Mouse (Mus musculus): ENCODE results near the gene Bysl. TPM values are rescaled to one million over a fixed set of nuclear protein-coding genes. Genes with fewer than 3 reads are reported as not detected.

Bysl gene
- total and polyA plus RNA-seq, 3 experiments, result 69.3 to 85.4 TPM; not detected in 1

DNA sequence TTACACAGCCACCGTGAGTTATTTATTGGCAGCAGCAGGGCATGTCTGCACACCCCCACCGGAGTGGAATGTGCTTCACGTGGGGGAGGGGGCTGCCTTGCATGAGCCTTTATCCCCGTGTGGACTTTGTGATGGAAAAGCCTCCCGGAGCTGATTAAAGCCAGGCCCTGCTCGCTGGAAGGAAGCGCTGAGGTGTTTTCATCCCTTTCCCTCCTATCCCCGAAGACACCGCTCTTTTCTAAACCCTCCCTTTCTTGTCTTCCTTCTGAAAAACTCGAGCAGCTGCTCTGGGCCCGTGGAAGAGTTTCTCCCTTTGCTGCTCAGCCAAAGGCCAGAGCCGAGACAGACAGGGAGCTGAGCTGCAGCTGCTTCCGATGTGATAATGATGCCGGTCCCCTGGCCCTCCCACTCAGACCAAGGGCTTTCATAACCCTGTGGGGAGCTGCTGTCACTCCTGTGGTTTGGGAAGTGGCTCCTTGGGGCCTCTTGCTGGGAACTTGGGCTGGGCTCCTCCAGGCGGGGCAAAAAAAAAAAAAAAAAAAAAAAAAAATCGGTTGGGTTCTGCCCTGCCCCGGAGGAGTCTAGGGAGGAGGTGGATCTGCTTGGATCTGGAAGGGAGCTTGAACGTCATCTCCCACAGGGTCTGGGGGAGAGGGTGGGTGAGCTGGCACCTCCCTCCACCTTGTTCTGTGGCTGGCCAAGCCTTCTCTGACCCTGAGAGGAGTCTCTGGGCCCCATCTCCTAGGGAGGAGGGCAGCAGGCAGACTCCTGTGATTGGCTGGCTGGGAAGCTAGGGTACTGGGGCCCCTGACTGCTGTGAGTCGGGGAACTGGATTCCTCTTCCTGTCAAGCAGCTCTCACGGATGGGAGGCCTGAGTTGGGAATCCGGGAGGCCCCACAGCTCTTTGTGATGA lies 15.8 kb downstream of the Bysl start (continued):
- TF ChIP-seq POLR2AphosphoS5 (IDR thresholded peaks at IDR 0.05; ENCODE audit: borderline replicate concordance, low read depth, low read length) (no peak), BHLHE40 (IDR thresholded peaks at IDR 0.05; ENCODE audit: borderline replicate concordance, low read depth, low read length) (0 out of 2 replicates have a peak, but pooled peaks have one; percentile 21), CHD2 (IDR thresholded peaks at IDR 0.05; ENCODE audit: low read length) (no peak), SMC3 (IDR thresholded peaks at IDR 0.05; ENCODE audit: low read depth, low read length) (no peak), MAZ (IDR thresholded peaks at IDR 0.05; ENCODE audit: low read depth, low read length) (peak; percentile 40)

DNA sequence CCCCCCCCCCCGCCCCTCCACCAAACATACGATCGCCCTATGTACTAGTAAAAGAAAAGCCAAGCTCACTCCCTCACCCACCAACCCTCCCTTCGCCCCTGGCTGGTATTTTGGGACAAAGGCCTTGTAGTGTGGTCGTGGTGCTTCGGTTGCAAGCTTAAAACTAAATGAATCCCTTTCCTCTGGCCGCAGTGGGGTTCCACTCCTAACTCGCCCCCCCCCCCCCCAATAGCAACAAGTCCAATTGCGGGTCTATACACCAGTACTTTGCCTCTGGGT lies 16.4 kb downstream of the Bysl start:
- Histone ChIP-seq H3K9me3 (replicated peaks; ENCODE audit: insufficient read depth, low read length) (no peaks in the 10 kb centered on the region), H3K4me1 (ENCODE audit: control insufficient read depth in 1 of 2, insufficient read depth in 2 of 2, low read length in 2 of 2) (peaks cover 20 to 67% of the 10 kb centered on the region in 2 experiments)

DNA sequence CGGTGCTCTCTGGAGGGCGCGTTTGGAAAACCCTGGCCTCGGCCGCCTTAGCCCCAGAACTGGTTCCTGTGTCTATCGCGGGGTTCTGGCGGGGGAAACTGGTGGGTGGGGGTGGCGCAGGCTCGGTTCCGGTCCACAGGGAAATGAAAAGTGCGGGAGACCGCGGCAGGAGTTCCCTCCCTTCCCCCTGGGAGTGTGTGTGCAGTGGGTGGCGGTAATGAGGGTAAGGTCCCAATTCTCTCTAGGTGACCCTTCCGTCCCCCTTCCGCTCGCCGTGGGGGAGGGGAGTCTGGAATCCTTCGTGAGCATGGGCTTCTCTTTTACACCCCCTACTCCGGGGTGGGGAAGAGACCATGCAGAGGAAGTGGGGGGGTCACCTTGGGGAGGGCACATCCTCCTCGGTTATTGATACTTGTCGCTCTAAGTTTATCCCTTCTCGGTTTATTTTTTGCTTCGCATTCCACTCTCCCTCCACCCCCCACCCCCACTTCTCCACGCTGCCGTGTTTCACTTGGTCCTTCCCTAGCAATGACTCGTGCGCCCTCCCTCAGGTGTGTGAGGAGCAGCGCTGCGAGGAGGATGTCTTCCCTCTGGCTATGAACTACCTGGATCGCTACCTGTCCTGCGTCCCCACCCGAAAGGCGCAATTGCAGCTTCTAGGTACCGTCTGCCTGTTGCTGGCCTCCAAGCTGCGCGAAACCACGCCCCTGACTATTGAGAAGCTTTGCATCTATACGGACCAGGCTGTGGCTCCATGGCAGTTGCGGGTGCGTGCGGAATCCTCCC lies 16.9 kb downstream of the Bysl start:
- H3K79me2 ChIP-seq (ENCODE audit: control insufficient read depth, insufficient read depth, low read length, poor library complexity), result peaks cover 28% of the 10 kb centered on the region
- peak overlapping the region; percentile 86 to 96 for H3K4me3 ChIP-seq (ENCODE audit: control insufficient read depth in 1 of 2, insufficient read depth in 1 of 2, low read depth in 2 of 2, low read length in 2 of 2)
- TF ChIP-seq MXI1 (IDR thresholded peaks at IDR 0.05; ENCODE audit: low read depth, low read length), result peak; percentile 38; the same call in 1 of the 2 replicates
- TF ChIP-seq MYB (IDR thresholded peaks at IDR 0.05; ENCODE audit: low read depth, low read length), result no peak
- TF ChIP-seq MAZ (IDR thresholded peaks at IDR 0.05; ENCODE audit: low read depth, low read length), result no peak; the same call in 1 of the 2 replicates
- peak; percentile 18; the same call in 1 of the 2 replicates for TF ChIP-seq BHLHE40 (IDR thresholded peaks at IDR 0.05; ENCODE audit: borderline replicate concordance, low read depth, low read length)
- peak in 1 of 2 experiments; percentile 5; a peak in 1 of 4 replicates for TF ChIP-seq EP300 (IDR thresholded peaks at IDR 0.05; ENCODE audit: low read depth in 1 of 2, low read length in 2 of 2)
- peaks cover 20 to 61% of the 10 kb centered on the region in 2 experiments for H3K4me1 ChIP-seq (ENCODE audit: control insufficient read depth in 1 of 2, insufficient read depth in 2 of 2, low read length in 2 of 2)
- peak; percentile 60 for DNase-seq (ENCODE audit: low read depth, low spot score)
- H3K9ac ChIP-seq (ENCODE audit: control insufficient read depth, low read depth, low read length, poor library complexity, severe bottlenecking), result peak overlapping the region; percentile 92
- peaks cover 0 to 53% of the 10 kb centered on the region in 2 experiments; a peak in 2 of 4 replicates for H3K36me3 ChIP-seq (ENCODE audit: control insufficient read depth in 1 of 2, insufficient read depth in 2 of 2, low read length in 2 of 2)
- peak overlapping the region; percentile 98 for H3K27ac ChIP-seq (ENCODE audit: control insufficient read depth, low read depth, low read length)
- no peaks in the 10 kb centered on the region for H3K9me3 ChIP-seq (replicated peaks; ENCODE audit: insufficient read depth, low read length)
- H3K27me3 ChIP-seq (ENCODE audit: control insufficient read depth in 1 of 2, insufficient read depth in 2 of 2, low read length in 2 of 2), result no peaks in the 10 kb centered on the region

More for the DNA sequence above, 16.4 kb downstream of the Bysl start:
- H3K79me2 ChIP-seq (ENCODE audit: control insufficient read depth, insufficient read depth, low read length, poor library complexity), result peaks cover 28% of the 10 kb centered on the region
- DNase-seq (ENCODE audit: low read depth, low spot score), result peak; percentile 51
- peak overlapping the region; percentile 86 to 96 for H3K4me3 ChIP-seq (ENCODE audit: control insufficient read depth in 1 of 2, insufficient read depth in 1 of 2, low read depth in 2 of 2, low read length in 2 of 2)
- H3K27me3 ChIP-seq (ENCODE audit: control insufficient read depth in 1 of 2, insufficient read depth in 2 of 2, low read length in 2 of 2), result no peaks in the 10 kb centered on the region
- TF ChIP-seq MAFK (IDR thresholded peaks at IDR 0.05; ENCODE audit: borderline replicate concordance, low read depth, low read length), result no peak
- H3K36me3 ChIP-seq (ENCODE audit: control insufficient read depth in 1 of 2, insufficient read depth in 2 of 2, low read length in 2 of 2), result peaks cover 0 to 58% of the 10 kb centered on the region in 2 experiments; a peak in 2 of 4 replicates
- peak overlapping the region; percentile 92 for H3K9ac ChIP-seq (ENCODE audit: control insufficient read depth, low read depth, low read length, poor library complexity, severe bottlenecking)
- peak overlapping the region; percentile 98 for H3K27ac ChIP-seq (ENCODE audit: control insufficient read depth, low read depth, low read length)

Data from MEL (cell line).